Mouse (Mus musculus): ENCODE measurements around the gene Upf1. TPM values are rescaled to one million over a fixed set of nuclear protein-coding genes. Genes with fewer than 3 reads are reported as not detected.
A peak's percentile ranks its signal among the peaks of the same experiment; 100 is the strongest.

The Upf1 gene
- total RNA-seq, 2 experiments from 2014 or later, result 54.9 to 55.3 TPM

DNA sequence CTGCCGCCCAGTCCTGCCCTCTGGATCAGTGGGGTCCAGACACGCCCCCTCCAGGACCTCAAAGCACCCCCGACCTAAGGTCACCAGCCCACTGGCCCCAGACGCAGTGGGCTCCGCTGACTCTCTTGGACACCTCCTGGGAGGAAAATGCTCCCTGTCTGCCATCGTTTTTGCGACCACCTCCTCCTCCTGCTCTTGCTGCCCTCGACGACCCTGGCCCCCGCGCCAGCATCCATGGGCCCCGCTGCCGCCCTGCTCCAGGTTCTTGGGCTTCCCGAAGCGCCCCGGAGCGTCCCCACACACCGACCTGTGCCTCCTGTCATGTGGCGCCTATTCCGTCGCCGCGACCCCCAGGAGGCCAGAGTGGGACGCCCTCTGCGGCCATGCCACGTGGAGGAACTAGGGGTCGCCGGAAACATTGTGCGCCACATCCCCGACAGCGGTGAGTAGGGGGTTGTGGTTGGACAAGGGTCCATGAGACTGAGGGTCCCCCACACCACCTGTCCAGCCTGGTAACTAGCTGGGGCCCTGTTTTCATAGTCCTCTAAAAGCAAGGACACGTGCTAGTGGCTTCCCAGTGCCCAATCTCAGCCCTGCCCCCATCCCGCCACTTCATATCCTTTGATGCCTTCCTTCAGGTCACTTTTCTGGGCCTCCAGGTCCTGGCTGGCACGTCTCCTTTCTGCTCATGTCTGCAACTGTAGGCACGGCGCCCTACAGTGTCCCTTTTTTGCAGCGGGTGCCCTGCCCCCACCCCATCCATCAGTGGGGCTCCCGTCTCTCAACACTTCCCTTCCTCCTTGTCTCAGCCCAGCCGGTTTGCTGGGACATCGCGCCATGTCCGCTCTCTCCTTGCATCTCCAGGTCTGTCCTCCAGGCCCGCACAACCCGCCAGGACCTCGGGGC lies 23.0 kb downstream of the Upf1 start:
- intact Hi-C loops (cut with DNase I), result loop anchor here (5.0 kb wide), 1 partner anchor 172 kb away; no protein-coding TSS in a partner anchor
- no peak for DNase-seq

DNA sequence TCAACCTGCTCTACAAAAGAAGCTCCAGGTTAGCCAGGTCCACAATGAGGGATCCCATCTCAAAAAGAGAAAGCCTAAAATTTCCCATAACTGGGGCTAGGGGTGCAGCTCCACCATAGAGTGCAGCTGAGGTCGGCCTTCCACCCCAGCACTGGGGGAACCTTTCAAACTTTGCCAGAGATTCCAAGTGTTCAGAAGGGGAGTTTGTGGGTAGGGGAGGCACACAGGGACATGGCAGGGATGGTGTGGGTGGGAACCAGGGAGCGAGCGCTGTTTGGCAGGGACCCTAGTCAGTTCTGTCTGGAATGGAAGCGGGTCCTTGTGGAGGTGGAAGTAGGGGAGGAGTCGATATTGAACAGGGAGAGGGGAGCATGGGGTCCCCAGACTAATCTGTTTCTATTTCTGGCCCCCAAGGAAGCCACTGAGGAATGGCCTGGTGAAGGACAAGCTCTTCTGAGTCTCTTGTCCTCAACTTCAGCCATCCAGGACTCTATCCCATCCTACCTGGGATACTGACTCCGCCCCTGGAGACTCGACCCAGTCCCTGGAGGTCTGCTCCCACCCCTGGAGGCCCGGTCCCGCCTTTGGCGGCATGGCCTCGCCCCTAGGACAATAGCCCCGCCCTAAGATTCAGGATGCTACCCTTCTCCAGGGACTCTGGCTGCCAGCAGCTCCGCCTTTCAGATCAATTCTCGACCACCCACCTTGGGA lies 23.8 kb downstream of the Upf1 start, which contains the start of gene Gdf1:
Gene Gdf1 (plus strand): TSS at position 694 of the 711 bp plus-strand sequence.
- intact Hi-C loops (cut with DNase I), result no loop called here
- DNase-seq, result no peak

DNA sequence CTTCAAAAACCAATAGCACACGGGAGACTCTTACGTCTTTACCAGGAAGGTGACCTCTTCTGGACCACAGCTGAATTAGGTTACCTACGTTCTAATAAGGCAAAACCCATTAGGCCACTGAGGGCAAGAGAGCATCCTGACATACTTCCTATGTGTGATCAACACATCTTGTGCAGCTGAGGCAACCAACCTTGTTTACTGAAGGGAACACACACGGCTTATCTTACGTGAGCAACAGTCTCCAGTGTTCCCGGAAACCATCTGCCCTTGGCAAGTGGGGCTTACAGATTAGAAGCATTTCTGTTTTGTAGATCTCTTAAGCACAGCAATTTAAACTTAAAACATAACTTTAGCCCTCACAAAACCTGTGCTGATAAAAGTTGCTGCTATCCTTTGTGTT lies 25.6 kb downstream of the Upf1 start:
- intact Hi-C loops (cut with DNase I), result no loop called here
- no peak for DNase-seq

DNA sequence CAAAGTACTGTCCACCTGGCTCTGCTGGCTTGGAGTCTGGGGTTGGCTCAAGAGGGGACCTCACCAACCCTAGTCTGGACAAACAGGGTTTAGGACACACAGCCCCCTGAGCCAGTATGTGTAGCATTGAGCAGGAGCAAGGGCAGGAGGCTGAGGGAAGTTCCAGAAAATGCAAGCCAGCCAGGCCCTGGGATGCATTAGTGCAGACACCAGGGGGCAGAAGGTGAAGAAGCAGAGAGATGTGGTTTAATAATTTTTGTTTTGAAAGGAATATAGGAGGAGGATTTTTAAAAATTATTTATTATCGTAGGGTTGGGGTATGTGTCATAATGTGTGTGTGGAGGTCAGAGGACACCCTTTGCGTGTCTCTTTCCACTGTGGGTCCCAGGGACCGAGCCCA lies 29.4 kb downstream of the Upf1 start:
- intact Hi-C loops (cut with DNase I), result no loop called here
- DNase-seq, result no peak

DNA sequence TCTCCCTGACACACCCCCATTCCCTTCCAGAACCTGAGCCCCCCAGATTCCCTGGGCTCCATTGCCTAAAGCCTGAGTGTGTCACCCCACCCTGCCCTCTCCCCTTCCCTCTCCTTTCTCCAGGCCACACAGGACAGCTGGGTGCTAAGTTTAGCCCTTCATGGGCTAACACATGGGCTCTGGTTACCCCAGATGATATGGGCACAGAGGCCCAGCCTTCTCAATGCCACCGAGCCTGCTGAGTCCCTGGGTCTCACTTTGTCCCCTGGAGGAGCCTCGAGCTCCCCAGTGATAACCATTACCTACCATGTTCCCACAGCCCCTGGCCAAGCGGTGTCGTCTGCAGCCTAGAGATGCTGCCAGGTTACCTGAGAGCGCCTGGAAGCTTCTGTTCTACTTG lies 35.2 kb downstream of the Upf1 start:
- intact Hi-C loops (cut with DNase I), result no loop called here
- DNase-seq, result no peak

DNA sequence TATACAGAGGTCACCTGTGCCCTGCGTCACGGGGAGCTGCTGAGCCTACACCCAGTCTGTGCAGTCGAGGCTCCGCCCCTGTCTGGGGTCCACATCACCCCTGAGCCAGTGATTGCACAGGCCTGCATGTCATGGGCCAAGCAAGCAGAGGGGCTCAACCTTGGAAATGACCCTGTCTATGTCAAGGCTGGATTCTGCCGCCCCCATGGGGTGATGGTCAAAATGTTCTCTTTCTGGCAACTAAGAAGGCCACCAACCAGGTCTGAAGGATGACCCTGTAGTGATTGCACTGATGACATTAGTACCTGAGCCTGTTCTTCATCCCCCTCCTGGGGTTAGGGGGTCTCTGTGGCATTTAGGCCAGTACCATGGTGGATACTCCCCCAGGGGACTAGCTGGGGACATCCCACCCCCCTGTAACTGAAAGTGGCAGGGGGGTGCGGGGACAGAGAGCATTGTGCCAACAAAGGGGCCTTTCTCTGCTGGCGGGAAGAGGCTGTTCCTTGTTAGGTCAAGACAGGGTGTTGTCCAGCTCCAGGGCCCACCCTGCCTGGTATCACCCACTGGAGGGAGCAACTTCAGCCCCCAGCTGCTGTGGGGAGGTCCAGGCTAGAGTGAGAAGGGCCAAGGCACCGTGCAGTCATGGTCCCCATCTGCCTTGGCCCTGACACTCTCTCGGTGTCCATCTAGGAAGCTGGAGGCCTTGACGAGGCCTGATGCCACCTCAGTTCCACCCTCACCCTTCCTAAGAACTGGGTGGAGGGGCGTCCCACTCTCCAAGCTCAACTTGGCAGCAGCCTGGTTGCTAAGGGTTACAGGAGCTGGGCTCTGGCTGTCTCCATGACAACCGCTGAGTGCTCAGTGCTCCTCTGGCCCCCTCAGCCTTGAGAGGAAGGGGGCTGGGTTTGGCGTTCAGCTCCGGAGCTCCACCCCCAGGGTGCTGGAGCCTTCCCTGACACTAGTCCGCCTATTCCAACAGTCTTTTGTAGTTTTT lies 36.3 kb downstream of the Upf1 start:
- peak; percentile 94 for DNase-seq
- intact Hi-C loops (cut with DNase I), result no loop called here

DNA sequence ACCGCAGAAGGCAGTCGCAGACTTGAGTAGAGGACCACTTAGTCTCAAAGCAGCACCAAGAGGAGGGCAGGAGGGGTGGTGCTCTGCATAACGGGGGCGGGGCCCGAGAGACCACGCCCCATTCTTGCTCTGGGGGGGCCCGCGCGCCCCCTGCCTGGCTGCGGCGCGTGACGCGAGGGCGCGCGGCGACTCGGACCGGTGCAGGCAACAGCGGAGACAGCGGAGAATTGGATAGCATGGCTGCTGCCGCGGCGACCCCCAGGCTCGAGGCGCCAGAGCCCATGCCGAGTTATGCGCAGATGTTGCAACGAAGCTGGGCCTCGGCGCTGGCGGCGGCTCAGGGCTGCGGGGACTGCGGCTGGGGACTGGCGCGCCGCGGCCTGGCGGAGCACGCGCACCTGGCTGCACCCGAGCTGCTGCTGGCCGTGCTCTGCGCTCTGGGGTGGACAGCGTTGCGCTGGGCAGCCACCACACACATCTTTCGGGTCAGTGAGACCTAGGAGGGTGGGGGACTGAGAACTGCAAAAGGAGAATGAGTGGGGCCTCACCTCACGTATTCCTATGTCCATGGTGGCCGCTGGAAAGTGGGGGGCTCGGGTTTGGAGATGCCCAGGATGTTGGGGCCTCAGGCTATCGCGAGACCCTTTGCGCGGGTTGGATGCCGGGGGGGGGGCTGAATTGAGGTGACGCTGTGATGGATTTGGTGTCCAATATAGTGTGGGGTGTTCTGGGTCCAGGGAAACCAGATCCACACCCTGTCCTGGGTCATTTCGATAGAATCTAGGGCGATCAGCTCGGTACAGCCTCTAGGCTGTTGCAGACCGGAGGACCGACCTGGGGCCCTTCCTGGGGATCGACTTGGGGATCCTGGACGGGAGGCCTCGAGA lies 37.2 kb downstream of the Upf1 start, which contains the start of gene Cers1:
Gene Cers1 (plus strand): TSS at position 152 of the 887 bp plus-strand sequence.
- DNase-seq, result peak; percentile 75
- intact Hi-C loops (cut with DNase I), result no loop called here

DNA sequence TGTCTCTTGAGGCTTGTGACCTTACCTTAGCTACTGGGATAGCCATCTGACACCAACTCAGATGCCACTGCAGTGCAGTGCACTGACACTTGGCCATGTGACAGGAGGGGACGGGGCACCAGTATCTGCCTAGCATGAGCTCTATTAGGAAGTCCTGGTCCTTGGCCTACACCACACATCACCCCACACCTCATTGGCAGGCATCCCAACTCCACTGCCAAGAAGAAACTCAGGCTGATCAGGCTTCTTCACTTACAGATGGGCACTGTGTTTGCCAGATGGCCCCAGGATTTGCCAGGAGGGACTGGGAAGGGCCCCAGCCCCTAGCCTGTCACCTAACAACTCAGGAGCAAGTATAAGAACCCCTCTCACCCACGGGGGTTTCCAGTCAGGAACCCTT lies 39.7 kb downstream of the Upf1 start:
- intact Hi-C loops (cut with DNase I), result no loop called here
- peak; percentile 78 for DNase-seq

DNA sequence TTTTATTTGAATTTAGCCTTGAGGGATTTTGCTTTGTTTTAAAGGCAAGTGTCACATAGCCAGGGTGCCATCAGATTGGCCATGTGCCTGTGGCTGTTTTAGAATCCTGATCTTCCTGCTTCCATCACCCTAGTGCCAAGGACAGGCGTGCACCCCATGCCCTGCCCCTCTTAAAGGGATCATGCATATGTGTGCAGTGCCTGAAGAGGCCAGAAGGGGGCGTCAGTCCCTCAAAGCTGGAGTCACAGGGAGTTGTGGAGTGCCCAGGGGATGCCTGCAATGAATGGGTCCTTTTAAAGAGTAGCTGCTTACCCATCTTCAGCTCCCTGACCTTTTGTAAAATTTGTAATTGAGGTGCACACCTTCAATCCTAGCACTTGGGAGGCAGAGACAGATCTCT lies 43.8 kb downstream of the Upf1 start:
- intact Hi-C loops (cut with DNase I), result no loop called here

DNA sequence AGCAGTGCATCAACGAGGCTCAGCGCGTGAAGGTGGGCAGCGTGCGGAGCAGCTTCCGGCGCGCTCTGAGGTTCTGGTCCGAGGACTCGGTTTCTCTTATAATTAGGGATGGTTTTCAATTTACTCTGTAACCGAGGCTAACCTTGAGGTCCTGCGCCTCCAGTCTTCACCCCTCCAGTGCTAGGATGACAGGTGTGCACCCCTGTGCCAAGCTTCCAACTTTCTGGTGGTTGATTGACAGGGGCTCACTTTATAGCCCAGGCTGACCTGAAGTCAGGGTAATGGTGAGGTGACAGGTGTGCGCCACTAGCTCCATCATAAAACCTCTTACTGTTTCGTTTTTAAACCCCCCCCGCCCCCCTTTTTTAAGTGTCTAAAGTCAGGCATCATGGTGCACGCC lies 50.2 kb downstream of the Upf1 start:
- intact Hi-C loops (cut with DNase I), result no loop called here
- no peak for DNase-seq

More for the DNA sequence above, 43.8 kb downstream of the Upf1 start:
- peak; percentile 51 for DNase-seq

DNA sequence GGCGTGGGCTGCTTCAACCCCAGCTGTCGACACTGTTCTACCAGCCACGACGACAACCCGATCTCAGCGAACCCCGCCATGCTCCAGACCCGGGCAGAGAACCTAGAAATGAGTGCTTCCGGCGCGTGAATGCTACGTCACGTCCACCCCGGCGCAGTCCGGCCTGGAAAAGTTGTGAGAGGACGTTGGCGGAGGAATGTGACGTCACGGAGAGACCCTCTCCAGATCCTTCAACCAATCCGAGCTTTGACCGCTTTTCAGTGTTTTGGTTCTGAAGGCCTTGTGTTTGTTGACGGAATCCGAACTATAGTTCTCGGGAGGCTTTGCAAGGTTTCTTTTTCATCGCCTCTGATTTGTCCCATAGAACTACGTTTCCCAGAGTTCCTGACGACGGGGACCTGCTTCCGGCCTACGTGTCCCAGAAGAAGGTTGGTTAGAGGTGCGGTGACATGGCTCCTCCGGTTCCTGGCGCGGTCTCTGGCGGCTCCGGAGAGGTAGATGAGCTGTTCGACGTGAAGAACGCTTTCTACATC lies 50.7 kb downstream of the Upf1 start, which contains the start of the genes Ddx49 and Cope:
Gene Ddx49 (minus strand): TSS at position 132 of the 533 bp plus-strand sequence.
Gene Cope (plus strand): TSS at position 161 of the 533 bp plus-strand sequence.
- intact Hi-C loops (cut with DNase I), result no loop called here
- peak; percentile 92 for DNase-seq

DNA sequence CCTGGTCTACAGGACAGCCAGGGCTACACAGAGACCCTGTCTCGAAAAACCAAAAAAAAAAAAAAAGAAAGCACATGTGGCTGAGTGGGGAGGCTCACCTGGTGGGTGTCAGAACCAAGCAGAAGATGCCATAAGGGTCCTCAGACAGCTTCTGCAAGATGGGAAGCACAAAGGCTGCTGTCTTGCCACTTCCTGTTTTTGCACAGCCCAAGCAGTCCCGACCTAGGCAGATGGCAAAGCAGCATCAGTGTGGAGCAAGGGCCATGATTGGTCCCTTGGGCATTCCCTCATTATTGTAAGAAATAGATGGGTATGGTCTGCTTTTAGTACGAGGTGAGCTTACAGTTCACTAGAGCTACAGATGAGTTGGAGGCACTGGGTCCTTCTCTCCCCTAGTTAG lies 52.2 kb downstream of the Upf1 start:
- no peak for DNase-seq
- intact Hi-C loops (cut with DNase I), result no loop called here

DNA sequence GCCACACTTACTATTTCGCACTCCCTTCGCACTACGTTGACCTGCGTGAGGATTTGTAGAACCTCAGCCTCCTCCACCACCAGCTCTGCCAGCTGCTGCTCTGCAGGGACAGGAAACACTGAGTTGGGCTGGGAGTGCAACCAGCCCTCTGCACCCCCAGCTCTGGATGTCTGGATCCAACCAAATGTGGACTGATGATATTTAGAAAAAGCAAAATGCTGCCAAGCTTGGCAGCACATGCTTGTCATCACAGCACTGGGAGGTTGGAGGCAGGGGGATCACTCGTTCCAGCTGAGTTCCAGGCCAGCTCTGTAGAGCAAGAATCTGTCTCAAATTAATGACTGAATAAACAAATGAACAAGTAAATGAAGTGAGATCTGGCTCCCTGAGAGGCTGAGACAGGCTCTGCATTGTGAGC lies 59.1 kb downstream of the Upf1 start:
- intact Hi-C loops (cut with DNase I), result no loop called here
- no peak for DNase-seq

DNA sequence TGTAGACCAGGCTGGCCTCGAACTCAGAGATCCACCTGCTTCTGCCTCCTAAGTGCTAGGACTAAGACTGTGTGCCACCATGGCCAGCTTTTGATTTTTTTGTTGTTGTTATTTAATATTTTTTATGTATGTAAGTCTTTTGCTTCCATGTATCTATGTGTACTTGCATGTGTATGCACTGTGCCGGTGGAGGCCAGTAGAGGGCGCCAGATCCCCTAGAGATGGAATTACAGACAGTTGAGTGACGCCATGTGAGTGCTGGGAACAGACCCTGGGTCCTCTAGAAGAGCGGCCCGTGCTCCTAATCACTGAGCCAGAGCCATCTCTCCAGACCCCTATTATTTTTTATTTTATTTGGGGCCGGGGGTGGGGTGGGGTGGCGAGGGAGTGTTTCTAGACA lies 66.3 kb downstream of the Upf1 start:
- intact Hi-C loops (cut with DNase I), result no loop called here

DNA sequence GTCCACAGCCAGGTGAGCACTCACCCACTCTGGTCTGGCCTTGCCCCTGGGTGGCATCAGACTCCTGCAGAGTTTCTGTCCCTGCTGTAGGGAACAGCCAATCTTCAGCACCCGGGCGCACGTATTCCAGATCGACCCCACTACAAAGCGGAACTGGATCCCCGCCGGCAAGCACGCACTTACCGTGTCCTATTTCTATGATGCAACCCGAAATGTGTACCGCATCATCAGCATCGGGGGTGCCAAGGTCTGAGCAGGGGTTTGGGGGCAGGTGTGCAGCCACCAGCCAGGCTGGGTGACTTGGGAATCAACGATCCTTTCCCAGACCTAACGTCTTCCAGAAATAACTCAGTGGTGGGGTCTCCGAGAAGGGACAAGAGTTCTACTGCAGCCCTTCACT lies 67.8 kb downstream of the Upf1 start:
- DNase-seq, result no peak
- intact Hi-C loops (cut with DNase I), result no loop called here

More for the DNA sequence above, 66.3 kb downstream of the Upf1 start:
- DNase-seq, result no peak

DNA sequence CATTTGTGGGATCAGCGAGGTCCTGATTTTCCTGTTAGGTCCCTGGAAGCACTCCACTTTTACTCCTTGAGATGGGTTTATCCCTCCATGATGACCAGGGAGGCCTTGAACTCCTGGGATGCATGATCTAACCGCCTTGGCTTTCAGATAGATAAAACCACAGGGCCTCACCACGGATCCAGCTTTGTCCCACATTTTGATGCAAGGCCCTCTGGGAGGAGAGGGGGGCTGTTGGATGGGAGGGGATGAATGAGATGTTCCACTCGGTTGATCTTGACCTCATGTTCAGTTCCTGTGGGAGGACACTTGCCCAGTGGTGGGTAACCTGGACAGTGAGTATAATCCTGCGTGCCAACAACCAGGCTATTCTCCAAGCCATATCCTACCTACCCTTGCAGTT lies 68.7 kb downstream of the Upf1 start:
- DNase-seq, result no peak
- intact Hi-C loops (cut with DNase I), result no loop called here

DNA sequence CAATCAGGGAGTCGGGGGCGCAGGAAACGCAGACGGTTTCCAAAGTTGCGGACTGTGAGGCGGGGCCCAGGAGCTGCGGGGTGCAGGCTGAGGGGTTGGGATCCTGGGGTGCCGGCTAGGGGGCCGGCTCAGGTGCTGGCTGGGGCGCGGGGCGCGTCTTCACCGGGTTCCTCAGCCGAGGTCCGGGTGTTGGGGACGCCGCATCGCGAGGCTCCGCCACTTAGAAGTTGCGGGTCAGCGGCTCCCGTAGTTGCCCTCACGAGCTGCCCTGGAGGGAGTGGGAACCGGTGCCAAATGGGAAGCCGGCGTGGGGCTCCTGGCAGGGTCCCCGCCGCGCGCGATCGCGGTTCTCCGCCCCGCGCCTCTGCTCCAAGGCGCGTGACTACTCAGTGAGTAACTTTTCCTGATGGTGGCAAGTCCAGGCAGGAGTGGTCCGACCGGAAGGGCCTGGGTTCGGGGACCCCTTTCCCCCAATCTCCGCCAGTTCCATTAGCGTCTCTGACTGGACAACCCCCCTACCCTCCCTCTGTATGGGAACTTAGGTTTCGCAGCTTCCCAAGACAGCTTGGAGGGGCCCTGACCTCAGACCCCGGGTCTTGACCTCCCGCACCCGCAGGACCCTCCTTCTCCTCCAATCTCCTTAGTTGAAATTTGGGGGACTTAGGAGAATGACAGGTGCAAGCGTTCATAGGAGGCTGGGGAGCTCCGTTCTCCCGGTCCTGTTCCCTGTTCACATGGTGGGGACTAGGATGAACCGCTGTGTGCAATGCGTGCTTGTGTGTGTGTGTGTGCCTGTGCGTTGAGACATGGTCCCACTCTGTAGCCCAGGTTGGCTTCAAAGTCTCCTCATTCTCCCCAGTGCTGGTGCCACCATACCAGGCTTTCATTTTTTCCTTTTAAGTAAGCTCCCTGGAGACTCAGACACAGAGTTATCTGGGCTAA lies 69.7 kb downstream of the Upf1 start:
- intact Hi-C loops (cut with DNase I), result no loop called here
- DNase-seq, result peak; percentile 37

DNA sequence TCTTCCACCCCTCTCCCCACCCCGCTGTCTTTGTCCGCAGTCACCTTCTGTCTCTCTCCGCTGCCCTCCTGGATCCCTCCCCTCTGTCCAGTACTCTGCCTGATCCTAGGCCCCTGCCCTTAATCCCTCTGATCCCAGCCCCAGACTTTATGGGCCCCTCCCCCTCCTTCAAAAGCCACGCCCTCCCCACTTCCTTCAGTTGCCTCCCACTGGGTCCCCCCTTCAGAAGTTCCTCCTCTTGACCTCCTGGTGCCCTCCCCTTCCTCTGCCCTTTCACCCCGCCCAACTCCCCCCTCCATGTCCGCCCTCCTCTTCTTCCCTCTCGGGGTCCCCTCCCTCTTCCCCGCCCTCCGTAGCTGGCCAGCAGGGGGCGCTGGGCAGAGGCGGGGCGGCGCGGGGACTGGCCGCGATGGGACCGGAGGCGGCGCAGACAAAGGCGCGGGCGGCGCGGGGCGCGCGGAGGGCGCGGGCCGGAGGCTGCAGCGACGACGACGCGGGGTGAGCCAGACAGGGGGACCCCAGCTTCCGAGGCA lies 70.4 kb downstream of the Upf1 start, which contains the start of gene Homer3:
Gene Homer3 (plus strand): TSS at position 225 of the 533 bp plus-strand sequence.
- DNase-seq, result peak; percentile 87
- intact Hi-C loops (cut with DNase I), result no loop called here
